ENCODE assay signal across 11 mouse cellular contexts in genomic region chr4:48542351-48542750, GRCm38 (mm10). TPM values are rescaled to one million over a fixed set of nuclear protein-coding genes. Genes with fewer than 3 reads are reported as not detected.
DNase-seq lines count a peak whose midpoint lies in the region; ATAC-seq and TF ChIP-seq lines count a peak whose summit lies in the region.
"Had no signal": no experiment of that assay in that cellular context is flagged by ENCODE, and none has a peak within 500 bp of the region (broad histone marks: within the 10 kb centered on the region; RNA-seq: fewer than 3 reads in every experiment).

No protein-coding gene starts in this region.

- DNase-seq in heart, postnatal 4 days: no peak
- peak; percentile 68 for DNase-seq in NIH3T3 (ENCODE audit: low read depth)
- peak; percentile 19 for DNase-seq in heart, postnatal 0 days (ENCODE audit: low spot score)
- no peak for DNase-seq in right cerebral cortex, adult 18-20 months
- DNase-seq in layer of hippocampus, adult 11-12 months (ENCODE audit: low spot score): no peak
- DNase-seq in urinary bladder, adult 2 months (ENCODE audit: low spot score): no peak
- DNase-seq: kidney, postnatal 25 days; thymus, adult 2 months had no signal

- WGBS in heart, embryonic 11.5 days (ENCODE audit: insufficient replicate concordance): 26% methylated on average over 5 of the region's 5 CpGs
- WGBS in heart, postnatal 0 days: 29% methylated on average over 5 of the region's 5 CpGs
- 29% methylated on average over 5 of the region's 5 CpGs for WGBS in midbrain, embryonic 16.5 days

- ATAC-seq in heart, embryonic 11.5 days (replicated peaks; ENCODE audit: insufficient number of reproducible peaks, low FRiP score, low TSS enrichment): no peak
- ATAC-seq in heart, postnatal 0 days (ENCODE audit: insufficient read depth, low read depth): no peak
- no peak for ATAC-seq in midbrain, embryonic 16.5 days

- H3K4me2 ChIP-seq in heart, embryonic 11.5 days: peak overlapping the region; percentile 82
- peak overlapping the region; percentile 95 for H3K4me2 ChIP-seq in heart, postnatal 0 days (ENCODE audit: low read depth, low read length)
- H3K4me2 ChIP-seq in midbrain, embryonic 16.5 days (ENCODE audit: low read length): peak overlapping the region; percentile 72; the same call in 1 of the 2 replicates

- H3K9ac ChIP-seq in heart, embryonic 11.5 days (ENCODE audit: low read depth, low read length): no peak overlapping the region; the same call in 1 of the 2 replicates
- 0 out of 2 replicates have a peak overlapping the region, but pooled peaks have one; percentile 97 for H3K9ac ChIP-seq in heart, postnatal 0 days (replicated peaks; ENCODE audit: low read depth, low read length)
- no peak overlapping the region for H3K9ac ChIP-seq in midbrain, embryonic 16.5 days (ENCODE audit: low read depth, low read length)

- no peaks in the 10 kb centered on the region for H3K27me3 ChIP-seq in heart, embryonic 11.5 days (ENCODE audit: control insufficient read depth, insufficient read depth, low read length)
- no peaks in the 10 kb centered on the region for H3K27me3 ChIP-seq in heart, postnatal 0 days (ENCODE audit: control insufficient read depth, insufficient read depth, low read length)
- no peaks in the 10 kb centered on the region for H3K27me3 ChIP-seq in midbrain, embryonic 16.5 days (ENCODE audit: control insufficient read depth, insufficient read depth, low read depth, low read length)

- no peak overlapping the region for H3K27ac ChIP-seq in heart, embryonic 11.5 days (ENCODE audit: low read depth, low read length)
- no peak overlapping the region for H3K27ac ChIP-seq in heart, postnatal 0 days (ENCODE audit: low read depth)
- no peak overlapping the region for H3K27ac ChIP-seq in midbrain, embryonic 16.5 days (ENCODE audit: low read length)

- no peak for TF ChIP-seq EP300 in heart, postnatal 0 days (IDR thresholded peaks at IDR 0.05; ENCODE audit: low read depth)

- H3K9me3 ChIP-seq in heart, embryonic 11.5 days (replicated peaks; ENCODE audit: control insufficient read depth, low read length): no peaks in the 10 kb centered on the region
- no peaks in the 10 kb centered on the region for H3K9me3 ChIP-seq in heart, postnatal 0 days (replicated peaks; ENCODE audit: control insufficient read depth, low read length)
- no peaks in the 10 kb centered on the region for H3K9me3 ChIP-seq in midbrain, embryonic 16.5 days (replicated peaks; ENCODE audit: control insufficient read depth, low read length, poor library complexity, severe bottlenecking)

- no peak for TF ChIP-seq CTCF in heart, postnatal 0 days (IDR thresholded peaks at IDR 0.05; ENCODE audit: low read depth)

- H3K4me3 ChIP-seq in heart, embryonic 11.5 days (ENCODE audit: low read depth, low read length): peak overlapping the region; percentile 84
- no peak overlapping the region for H3K4me3 ChIP-seq in heart, postnatal 0 days (ENCODE audit: low read depth, low read length)
- H3K4me3 ChIP-seq in midbrain, embryonic 16.5 days (ENCODE audit: low read depth, low read length): no peak overlapping the region

- H3K36me3 ChIP-seq in heart, embryonic 11.5 days (ENCODE audit: control insufficient read depth, insufficient read depth, low read length): no peaks in the 10 kb centered on the region
- H3K36me3 ChIP-seq in heart, postnatal 0 days (replicated peaks; ENCODE audit: control insufficient read depth, insufficient read depth, low read length): no peaks in the 10 kb centered on the region
- H3K36me3 ChIP-seq in midbrain, embryonic 16.5 days (ENCODE audit: control insufficient read depth, insufficient read depth, low read length): no peaks in the 10 kb centered on the region

- peaks cover 40% of the 10 kb centered on the region for H3K4me1 ChIP-seq in heart, embryonic 11.5 days (ENCODE audit: control insufficient read depth, insufficient read depth, low read length)
- peaks cover 46% of the 10 kb centered on the region for H3K4me1 ChIP-seq in heart, postnatal 0 days (ENCODE audit: control insufficient read depth, insufficient read depth)
- H3K4me1 ChIP-seq in midbrain, embryonic 16.5 days (ENCODE audit: control insufficient read depth, insufficient read depth, low read length): peaks cover 45% of the 10 kb centered on the region

RNA-seq across cellular contexts. Expression of gene Msantd3, which starts 2.6 kb away (rescaled TPM):
- 26.7 and 30.3 TPM in 2 replicates for polyA plus RNA-seq in heart, embryonic 11.5 days (2014; fragmentation: Nextera tagmentation; extraction: Ambion mirVana)
- total RNA-seq in heart, postnatal 4 days (2021): 10 to 100 TPM; 35.6 to 38.4 TPM
- 18.1 and 25.9 TPM in 2 replicates for total RNA-seq in heart, postnatal 0 days (2014; rRNA removed; ENCODE audit: low replicate concordance)
- 21.3 and 23.0 TPM in 2 replicates for polyA plus RNA-seq in heart, postnatal 0 days (2015; fragmentation: Nextera tagmentation; extraction: Ambion mirVana)
- polyA plus RNA-seq in midbrain, embryonic 16.5 days (2015; fragmentation: Nextera tagmentation; extraction: Ambion mirVana): 23.6 and 29.8 TPM in 2 replicates
- polyA plus RNA-seq in urinary bladder, adult 2 months (2012; rRNA removed): 22.6 and 25.4 TPM in 2 replicates

RNA-seq across cellular contexts. Expression of gene Tmeff1, which starts 42.6 kb away (rescaled TPM):
- polyA plus RNA-seq in heart, embryonic 11.5 days (2014; fragmentation: Nextera tagmentation; extraction: Ambion mirVana): 51.2 and 60.7 TPM in 2 replicates
- total RNA-seq in heart, postnatal 4 days (2021): 10 to 100 TPM; 26.0 to 28.9 TPM
- total RNA-seq in heart, postnatal 0 days (2014; rRNA removed; ENCODE audit: low replicate concordance): 17.7 and 31.6 TPM in 2 replicates
- 14.7 and 15.2 TPM in 2 replicates for polyA plus RNA-seq in heart, postnatal 0 days (2015; fragmentation: Nextera tagmentation; extraction: Ambion mirVana)
- polyA plus RNA-seq in midbrain, embryonic 16.5 days (2015; fragmentation: Nextera tagmentation; extraction: Ambion mirVana): 228 and 263 TPM in 2 replicates
- polyA plus RNA-seq in urinary bladder, adult 2 months (2012; rRNA removed): 20.0 and 22.8 TPM in 2 replicates
- total RNA-seq: common myeloid progenitor, adult 5-6 weeks had no signal

Comparison
In these comparisons a context has a peak if more than half of its experiments do, and no peak if none do; other contexts are left out.
1. DNase-seq: peak in NIH3T3 (single experiment) and heart, postnatal 0 days (single experiment); none in heart, postnatal 4 days (single experiment), right cerebral cortex, adult 18-20 months (single experiment), layer of hippocampus, adult 11-12 months (single experiment) and urinary bladder, adult 2 months (single experiment).
2. Peak in every context shown above with its lines, with median percentiles within 50 percentile points of each other: H3K4me2 ChIP-seq.